Mouse (Mus musculus) liver, embryonic 11.5 days (tissue): Measurements from ENCODE around the gene Galnt10. TPM values are rescaled to one million over a fixed set of nuclear protein-coding genes. Genes with fewer than 3 reads are reported as not detected.

Experiments
- ATAC-seq: fragments of 200-750 bp; cut with Nextera tagmentation; replicated peaks from 2 replicates; pipeline ENCODE4 v1.8.0; 2017; ENCODE audit warnings: moderate number of reproducible peaks, mild to moderate bottlenecking, moderate TSS enrichment, moderate library complexity; ENCODE audit not compliant: low FRiP score
- DNase-seq: peaks from one replicate; pipeline ENCODE4 v3.0.0-alpha.2; 2017; ENCODE audit warnings: low spot score
- H3K27ac ChIP-seq: fragments of 300-500 bp; sonication (generic); 2 replicates; pipeline ENCODE4 v1.5.1; 2014; ENCODE audit warnings: mild to moderate bottlenecking, low read depth, low read length, control low read depth
- H3K27me3 ChIP-seq: fragments of 300-500 bp; sonication (generic); replicated peaks from 2 replicates; pipeline ENCODE4 v1.6.1; 2014; ENCODE audit warnings: low read length, mixed read lengths; ENCODE audit not compliant: control insufficient read depth, insufficient read depth
- H3K36me3 ChIP-seq: fragments of 300-500 bp; sonication (generic); 2 replicates; pipeline ENCODE4 v1.6.1; 2014; ENCODE audit warnings: mild to moderate bottlenecking, low read length, moderate library complexity, mixed read lengths; ENCODE audit not compliant: control insufficient read depth, insufficient read depth
- H3K4me1 ChIP-seq: fragments of 300-500 bp; sonication (generic); replicated peaks from 2 replicates; pipeline ENCODE4 v1.6.1; 2014; ENCODE audit warnings: low read length, mixed read lengths; ENCODE audit not compliant: control insufficient read depth, insufficient read depth
- H3K4me2 ChIP-seq: fragments of 300-500 bp; sonication (generic); 2 replicates; pipeline ENCODE4 v1.6.1; 2014; ENCODE audit warnings: mild to moderate bottlenecking, control low read depth, moderate library complexity
- H3K4me3 ChIP-seq: fragments of 300-500 bp; sonication (generic); 2 replicates; pipeline ENCODE4 v1.5.1; 2014; ENCODE audit warnings: low read depth, low read length, control low read depth
- H3K9ac ChIP-seq: fragments of 300-500 bp; sonication (generic); 2 replicates; pipeline ENCODE4 v1.6.1; 2014; ENCODE audit warnings: low read depth, low read length, control low read depth
- H3K9me3 ChIP-seq: fragments of 300-500 bp; sonication (generic); 2 replicates; pipeline ENCODE4 v1.6.1; 2016; ENCODE audit warnings: low read length, inconsistent platforms, mixed read lengths; ENCODE audit not compliant: control insufficient read depth
- WGBS: fragments of 180-500 bp; shearing (Covaris S2); extraction: QIAGEN DNeasy Blood & Tissue Kit; methylation state at CpG from one replicate; pipeline ENCODE4 v1.1.7; 2014; 5-methylcytosine and 5-hydroxymethylcytosine counted together
- polyA plus RNA-seq: library from polyadenylated mRNA; unstranded; fragments of >200 nt; fragmentation: Nextera tagmentation; extraction: Ambion mirVana; gene quantifications from 2 replicates; pipeline ENCODE4 v1.2.1, GENCODE M21; 2014

Galnt10 gene
- polyA plus RNA-seq, 1 experiment from 2014 or later = 17.5 TPM

- 75% methylated on average over 22 of the region's 22 CpGs for WGBS
- Histone ChIP-seq H3K4me1 (peaks cover 10% of the 10 kb centered on the region), H3K4me2 (no peak overlapping the region), H3K4me3 (no peak overlapping the region), H3K9ac (no peak overlapping the region), H3K9me3 (peaks cover 5% of the 10 kb centered on the region), H3K27ac (no peak overlapping the region), H3K36me3 (no peaks in the 10 kb centered on the region), H3K27me3 (no peaks in the 10 kb centered on the region)
- DNase-seq (no peak), ATAC-seq (no peak)
Measured at GRCm38 (mm10) chr11:57708174-57709154, 63.2 kb downstream of the Galnt10 start.

- H3K4me1 ChIP-seq = peaks cover 6% of the 10 kb centered on the region
- no peak overlapping the region for H3K27ac ChIP-seq
- DNase-seq = no peak
- H3K9ac ChIP-seq = no peak overlapping the region
- H3K36me3 ChIP-seq = no peaks in the 10 kb centered on the region
- peak; percentile 64 for ATAC-seq
- H3K4me3 ChIP-seq = no peak overlapping the region
- H3K27me3 ChIP-seq = no peaks in the 10 kb centered on the region
- no peaks in the 10 kb centered on the region for H3K9me3 ChIP-seq
- WGBS = 69% methylated on average over 6 of the region's 6 CpGs
- H3K4me2 ChIP-seq = no peak overlapping the region
Measured at GRCm38 (mm10) chr11:57713960-57714359, 68.7 kb downstream of the Galnt10 start.

GRCm38 (mm10) chr11:57716721-57717120, 71.5 kb downstream of the Galnt10 start:
- H3K4me1 ChIP-seq = peaks cover 6% of the 10 kb centered on the region
- H3K9ac ChIP-seq = no peak overlapping the region
- no peaks in the 10 kb centered on the region for H3K36me3 ChIP-seq
- H3K27ac ChIP-seq = no peak overlapping the region
- no peaks in the 10 kb centered on the region for H3K9me3 ChIP-seq
- H3K4me3 ChIP-seq = no peak overlapping the region
- ATAC-seq (no peak), DNase-seq (no peak)
- 77% methylated on average over 3 of the region's 3 CpGs for WGBS
- no peaks in the 10 kb centered on the region for H3K27me3 ChIP-seq
- no peak overlapping the region for H3K4me2 ChIP-seq

- Histone ChIP-seq H3K9me3 (no peaks in the 10 kb centered on the region), H3K27ac (no peak overlapping the region), H3K36me3 (no peaks in the 10 kb centered on the region), H3K4me3 (no peak overlapping the region), H3K9ac (no peak overlapping the region), H3K4me1 (peaks cover 6% of the 10 kb centered on the region), H3K27me3 (no peaks in the 10 kb centered on the region), H3K4me2 (no peak overlapping the region)
- no peak for DNase-seq
- 53% methylated on average over 3 of the region's 3 CpGs for WGBS
- ATAC-seq = no peak
Measured at GRCm38 (mm10) chr11:57717432-57717831, 72.2 kb downstream of the Galnt10 start.

- Histone ChIP-seq H3K4me2 (no peak overlapping the region), H3K9ac (no peak overlapping the region), H3K9me3 (no peaks in the 10 kb centered on the region), H3K4me3 (no peak overlapping the region), H3K4me1 (peaks cover 6% of the 10 kb centered on the region), H3K27ac (no peak overlapping the region), H3K36me3 (no peaks in the 10 kb centered on the region), H3K27me3 (no peaks in the 10 kb centered on the region)
- 87% methylated on average over 6 of the region's 6 CpGs for WGBS
- ATAC-seq (no peak), DNase-seq (no peak)
Measured at GRCm38 (mm10) chr11:57718081-57718480, 72.8 kb downstream of the Galnt10 start.

- Histone ChIP-seq H3K4me1 (no peaks in the 10 kb centered on the region), H3K9ac (no peak overlapping the region), H3K27ac (no peak overlapping the region), H3K9me3 (no peaks in the 10 kb centered on the region), H3K36me3 (0 out of 2 replicates have a peak, but pooled peaks cover 2% of the 10 kb centered on the region), H3K4me3 (no peak overlapping the region), H3K4me2 (no peak overlapping the region), H3K27me3 (no peaks in the 10 kb centered on the region)
- ATAC-seq (no peak), DNase-seq (no peak)
- WGBS = 59% methylated on average over 7 of the region's 7 CpGs
Measured at GRCm38 (mm10) chr11:57719631-57720030, 74.4 kb downstream of the Galnt10 start.

GRCm38 (mm10) chr11:57720076-57720475, 74.8 kb downstream of the Galnt10 start:
- no peak for DNase-seq
- Histone ChIP-seq H3K27ac (no peak overlapping the region), H3K9ac (no peak overlapping the region), H3K4me3 (no peak overlapping the region), H3K4me1 (no peaks in the 10 kb centered on the region), H3K9me3 (no peaks in the 10 kb centered on the region), H3K36me3 (0 out of 2 replicates have a peak, but pooled peaks cover 2% of the 10 kb centered on the region), H3K27me3 (no peaks in the 10 kb centered on the region), H3K4me2 (no peak overlapping the region)
- 87% methylated on average over 6 of the region's 6 CpGs for WGBS
- no peak for ATAC-seq

GRCm38 (mm10) chr11:57724791-57725463, 79.7 kb downstream of the Galnt10 start:
- no peaks in the 10 kb centered on the region for H3K9me3 ChIP-seq
- H3K4me1 ChIP-seq = no peaks in the 10 kb centered on the region
- H3K4me3 ChIP-seq = no peak overlapping the region
- no peaks in the 10 kb centered on the region for H3K27me3 ChIP-seq
- no peak overlapping the region for H3K9ac ChIP-seq
- no peak overlapping the region for H3K27ac ChIP-seq
- DNase-seq = no peak
- ATAC-seq = no peak
- WGBS = 90% methylated on average over 5 of the region's 5 CpGs
- no peak overlapping the region for H3K4me2 ChIP-seq
- peaks cover 2% of the 10 kb centered on the region; the same call in 1 of the 2 replicates for H3K36me3 ChIP-seq
